Mouse (Mus musculus) liver, postnatal 0 days (tissue): ENCODE results near the gene Rpl35.

ENCODE experiments used
- CTCF ChIP-seq: sonication (generic); IDR thresholded peaks from 2 replicates; pipeline ENCODE4 v1.5.1; 2016; ENCODE audit warnings: antibody characterized with exemption, low read depth
- EP300 ChIP-seq: IDR thresholded peaks from 2 replicates; pipeline ENCODE4 v1.6.1; 2016; ENCODE audit warnings: antibody characterized with exemption, low read depth, mild to moderate bottlenecking

GRCm38 (mm10) chr2:39031611-39032010, 26.2 kb upstream of the Rpl35 start:
- TF ChIP-seq CTCF (no peak), EP300 (no peak)
